Mouse (Mus musculus) macrophage (primary cell): ENCODE results near the gene Col18a1. TPM values are rescaled to one million over a fixed set of nuclear protein-coding genes. Genes with fewer than 3 reads are reported as not detected.

ENCODE experiments used
- polyA plus RNA-seq: library from polyadenylated mRNA; stranded (reverse); fragments of 250-400 nt; gene quantifications from 3 replicates; pipeline ENCODE4 v1.2.4, GENCODE M21; 2018; ENCODE audit warnings: inconsistent platforms

Col18a1 gene
- polyA plus RNA-seq, 1 experiment from 2014 or later, result 3.7 TPM

Other genes with a start within 250 kb of the Col18a1 start
- 0.78 to 1.6 TPM in 2 of 3 replicates, not detected in the other for gene Pcbp3, start 204.7 kb downstream of the Col18a1 start, polyA plus RNA-seq
- gene Slc19a1, start 134.3 kb downstream of the Col18a1 start, polyA plus RNA-seq, result 4.1 to 8.4 TPM (median 4.5 TPM) in 3 replicates
- gene Pofut2, start 92.7 kb upstream of the Col18a1 start, polyA plus RNA-seq, result 44.9 to 65.4 TPM (median 49.4 TPM) in 3 replicates